Mouse (Mus musculus): ENCODE measurements around the gene Frmd8.

Frmd8 gene

GRCm38 (mm10) chr19:5874969-5875480 is at the start of gene Frmd8:
Gene Frmd8, minus strand, starts transcription at chr19:5875274.
- in situ Hi-C loops (cut with MseI, MboI) = loop anchor here in 1 of 2 experiments (5.0 kb wide), 1 partner anchor 83 kb away; no protein-coding TSS in a partner anchor

- in situ Hi-C loops (cut with MseI, MboI) = loop anchor here (5.0 kb wide), 2 partner anchors 33 to 38 kb away; partner anchors contain the start of gene Pola2 (in 1 of the 2)
These were observed 49.6 kb upstream of the Frmd8 start, which contains the start of gene Cdc42ep2 for GRCm38 (mm10) chr19:5924713-5925093. Gene Cdc42ep2, minus strand, starts transcription at chr19:5924816.

GRCm38 (mm10) chr19:5923990-5924712 is 49.1 kb upstream of the Frmd8 start:
- in situ Hi-C loops (cut with MseI, MboI) = loop anchor here (5.0 kb wide), 2 partner anchors 33 to 38 kb away; partner anchors contain the start of gene Pola2 (in 1 of the 2)

- in situ Hi-C loops (cut with MseI, MboI) = loop anchor here (5.0 kb wide), 2 partner anchors 34 to 39 kb away; partner anchors contain the start of gene Pola2 (in 1 of the 2)
These were observed 47.9 kb upstream of the Frmd8 start for GRCm38 (mm10) chr19:5922963-5923362.

GRCm38 (mm10) chr19:5922119-5922942 is 47.3 kb upstream of the Frmd8 start:
- in situ Hi-C loops (cut with MseI, MboI) = loop anchor here (5.0 kb wide), 2 partner anchors 35 to 40 kb away; partner anchors contain the start of gene Pola2 (in 1 of the 2)

GRCm38 (mm10) chr19:5921715-5922114 is 46.6 kb upstream of the Frmd8 start:
- in situ Hi-C loops (cut with MseI, MboI) = loop anchor here (5.0 kb wide), 2 partner anchors 36 to 41 kb away; partner anchors contain the start of gene Pola2 (in 1 of the 2)

GRCm38 (mm10) chr19:5913007-5913719 is 38.1 kb upstream of the Frmd8 start, which contains the start of gene Dpf2:
Gene Dpf2, minus strand, starts transcription at chr19:5913010.
- in situ Hi-C loops (cut with MseI, MboI) = no loop called here

GRCm38 (mm10) chr19:5912103-5913006 is 37.3 kb upstream of the Frmd8 start:
- in situ Hi-C loops (cut with MseI, MboI) = no loop called here

GRCm38 (mm10) chr19:5911430-5912102 is 36.5 kb upstream of the Frmd8 start:
- in situ Hi-C loops (cut with MseI, MboI) = no loop called here

GRCm38 (mm10) chr19:5910221-5910620 is 35.1 kb upstream of the Frmd8 start:
- in situ Hi-C loops (cut with MseI, MboI) = no loop called here

GRCm38 (mm10) chr19:5907275-5907674 is 32.2 kb upstream of the Frmd8 start:
- in situ Hi-C loops (cut with MseI, MboI) = no loop called here

GRCm38 (mm10) chr19:5894002-5894678 is 19.1 kb upstream of the Frmd8 start, which contains the start of gene Tigd3:
Gene Tigd3, minus strand, starts transcription at chr19:5894149.
- in situ Hi-C loops (cut with MseI, MboI) = no loop called here

GRCm38 (mm10) chr19:5893282-5894001 is 18.4 kb upstream of the Frmd8 start:
- in situ Hi-C loops (cut with MseI, MboI) = no loop called here

GRCm38 (mm10) chr19:5892735-5893134 is 17.7 kb upstream of the Frmd8 start:
- in situ Hi-C loops (cut with MseI, MboI) = no loop called here

- in situ Hi-C loops (cut with MseI, MboI) = no loop called here
These were observed 17.2 kb upstream of the Frmd8 start for GRCm38 (mm10) chr19:5892262-5892661.

GRCm38 (mm10) chr19:5891521-5892258 is 16.6 kb upstream of the Frmd8 start:
- in situ Hi-C loops (cut with MseI, MboI) = no loop called here

GRCm38 (mm10) chr19:5889211-5889610 is 14.1 kb upstream of the Frmd8 start:
- in situ Hi-C loops (cut with MseI, MboI) = no loop called here
